Mouse (Mus musculus) liver, adult 2 months (tissue): ENCODE measurements around the gene S100a13. TPM values are rescaled to one million over a fixed set of nuclear protein-coding genes. Genes with fewer than 3 reads are reported as not detected.
A peak's percentile ranks its signal among the peaks of the same experiment; 100 is the strongest.

Experiments
- DNase-seq: peaks from one replicate; pipeline ENCODE4 v3.0.0-alpha.2; 2011; ENCODE audit warnings: low read depth, low spot score; ENCODE audit errors: extremely low read depth
- H3K27ac ChIP-seq: fragments of 200-500 bp; replicated peaks from 2 replicates; pipeline ENCODE4 v1.5.1; 2012; ENCODE audit warnings: low read depth, mild to moderate bottlenecking, control low read depth, inconsistent platforms, low read length; ENCODE audit not compliant: insufficient read depth
- H3K27me3 ChIP-seq: fragments of 200-500 bp; 2 replicates; pipeline ENCODE4 v1.6.1; 2012; ENCODE audit warnings: mild to moderate bottlenecking, moderate library complexity, low read length, inconsistent platforms; ENCODE audit not compliant: control insufficient read depth, insufficient read depth
- H3K36me3 ChIP-seq: fragments of 200-500 bp; 2 replicates; pipeline ENCODE4 v1.6.1; 2012; ENCODE audit warnings: low read length, inconsistent platforms; ENCODE audit not compliant: control insufficient read depth, insufficient read depth
- H3K4me1 ChIP-seq: fragments of 200-500 bp; 2 replicates; pipeline ENCODE4 v1.6.1; 2011; ENCODE audit warnings: low read length; ENCODE audit not compliant: control insufficient read depth, insufficient read depth
- H3K4me3 ChIP-seq: fragments of 200-500 bp; 2 replicates; pipeline ENCODE4 v1.5.1; 2011; ENCODE audit warnings: low read depth, mild to moderate bottlenecking, control low read depth, low read length, moderate library complexity; ENCODE audit not compliant: insufficient read depth
- H3K79me2 ChIP-seq: fragments of 200-500 bp; 2 replicates; pipeline ENCODE4 v1.6.1; 2012; ENCODE audit warnings: inconsistent platforms, mild to moderate bottlenecking, low read length, moderate library complexity; ENCODE audit not compliant: control insufficient read depth, insufficient read depth
- H3K9ac ChIP-seq: fragments of 200-500 bp; 2 replicates; pipeline ENCODE4 v1.6.1; 2012; ENCODE audit warnings: low read depth, mild to moderate bottlenecking, control low read depth, inconsistent platforms, low read length
- CTCF ChIP-seq: fragments of 200-500 bp; IDR thresholded peaks from 2 replicates; pipeline ENCODE4 v1.5.1; 2011; ENCODE audit warnings: low read depth, low read length, control low read depth
- POLR2A ChIP-seq: fragments of 200-500 bp; IDR thresholded peaks from 2 replicates; pipeline ENCODE4 v1.6.1; 2011; ENCODE audit warnings: low read length, control low read depth; ENCODE audit not compliant: insufficient read depth; ENCODE audit errors: extremely low read depth
- WGBS: fragments of 180-500 bp; shearing (Covaris S2); methylation state at CpG from one replicate; pipeline ENCODE4 v1.1.7; 2018; 5-methylcytosine and 5-hydroxymethylcytosine counted together
- polyA plus RNA-seq: library from polyadenylated mRNA; depleted of rRNA; stranded (reverse); fragments of >200 nt; gene quantifications from 2 replicates; pipeline ENCODE4 v1.2.3, GENCODE M21; 2012
- total RNA-seq: library from RNA; depleted of rRNA; stranded (reverse); fragments of >200 nt; gene quantifications from 2 replicates; pipeline ENCODE4 v1.2.3, GENCODE M21; 2014

The S100a13 gene
- total and polyA plus RNA-seq, 2 experiments: 40.2 to 81.7 TPM

GRCm38 (mm10) chr3:90527291-90527873 is 13.1 kb downstream of the S100a13 start:
- Histone ChIP-seq H3K4me1 (no peaks in the 10 kb centered on the region), H3K79me2 (no peaks in the 10 kb centered on the region), H3K36me3 (peaks cover 7% of the 10 kb centered on the region; the same call in 1 of the 2 replicates), H3K9ac (no peak overlapping the region), H3K4me3 (no peak overlapping the region), H3K27ac (no peak overlapping the region), H3K27me3 (no peaks in the 10 kb centered on the region)
- DNase-seq: no peak
- WGBS: 93% methylated on average over 7 of the region's 7 CpGs
- TF ChIP-seq POLR2A (no peak), CTCF (no peak)

GRCm38 (mm10) chr3:90531713-90532112 is 17.5 kb downstream of the S100a13 start:
- TF ChIP-seq CTCF (no peak), POLR2A (no peak)
- 75% methylated on average over 5 of the region's 5 CpGs for WGBS
- Histone ChIP-seq H3K27me3 (no peaks in the 10 kb centered on the region), H3K27ac (no peak overlapping the region), H3K36me3 (no peaks in the 10 kb centered on the region), H3K4me3 (no peak overlapping the region), H3K9ac (no peak overlapping the region), H3K79me2 (no peaks in the 10 kb centered on the region), H3K4me1 (peaks cover 2% of the 10 kb centered on the region)
- DNase-seq: no peak

GRCm38 (mm10) chr3:90535446-90535845 is 21.2 kb downstream of the S100a13 start:
- H3K27ac ChIP-seq: no peak overlapping the region
- peaks cover 5% of the 10 kb centered on the region; the same call in 1 of the 2 replicates for H3K79me2 ChIP-seq
- H3K27me3 ChIP-seq: no peaks in the 10 kb centered on the region
- no peaks in the 10 kb centered on the region for H3K36me3 ChIP-seq
- H3K4me3 ChIP-seq: no peak overlapping the region
- 65% methylated on average over 1 of the region's 1 CpGs for WGBS
- DNase-seq: no peak
- TF ChIP-seq POLR2A (no peak), CTCF (no peak)
- H3K9ac ChIP-seq: no peak overlapping the region
- peaks cover 5% of the 10 kb centered on the region for H3K4me1 ChIP-seq

GRCm38 (mm10) chr3:90537141-90537904 is 23.1 kb downstream of the S100a13 start, which contains the start of gene S100a16:
Gene S100a16, plus strand, starts transcription at chr3:90537254.
- Histone ChIP-seq H3K27me3 (no peaks in the 10 kb centered on the region), H3K4me1 (peaks cover 7% of the 10 kb centered on the region), H3K36me3 (peaks cover under 1% of the 10 kb centered on the region), H3K4me3 (peak within 1 kb of the TSS; percentile 63), H3K79me2 (peaks cover 5% of the 10 kb centered on the region; the same call in 1 of the 2 replicates), H3K27ac (peak within 1 kb of the TSS; percentile 73), H3K9ac (peak within 1 kb of the TSS; percentile 61)
- DNase-seq: peak; percentile 89
- TF ChIP-seq CTCF (no peak), POLR2A (peak; percentile 54; the same call in 1 of the 2 replicates)
- 25% methylated on average over 10 of the region's 10 CpGs for WGBS

- peaks cover 7% of the 10 kb centered on the region for H3K4me1 ChIP-seq
- no peak for DNase-seq
- no peaks in the 10 kb centered on the region for H3K27me3 ChIP-seq
- peak overlapping the region; percentile 73 for H3K27ac ChIP-seq
- H3K9ac ChIP-seq: peak overlapping the region; percentile 61
- 56% methylated on average over 5 of the region's 5 CpGs for WGBS
- H3K4me3 ChIP-seq: peak overlapping the region; percentile 63
- peaks cover 5% of the 10 kb centered on the region; the same call in 1 of the 2 replicates for H3K79me2 ChIP-seq
- TF ChIP-seq POLR2A (no peak), CTCF (no peak)
- peaks cover 1% of the 10 kb centered on the region for H3K36me3 ChIP-seq
These were observed 23.7 kb downstream of the S100a13 start for GRCm38 (mm10) chr3:90537905-90538296.

GRCm38 (mm10) chr3:90540904-90541303 is 26.7 kb downstream of the S100a13 start:
- Histone ChIP-seq H3K36me3 (peaks cover 1% of the 10 kb centered on the region), H3K79me2 (peaks cover 5% of the 10 kb centered on the region; the same call in 1 of the 2 replicates), H3K27ac (peak overlapping the region; percentile 64), H3K9ac (peak overlapping the region; percentile 55), H3K4me3 (peak overlapping the region; percentile 53), H3K4me1 (peaks cover 7% of the 10 kb centered on the region), H3K27me3 (no peaks in the 10 kb centered on the region)
- TF ChIP-seq CTCF: no peak
- no peak for TF ChIP-seq POLR2A
- no peak for DNase-seq
- 80% methylated on average over 4 of the region's 4 CpGs for WGBS
